Mouse (Mus musculus): ENCODE results near the gene Mmp21. TPM values are rescaled to one million over a fixed set of nuclear protein-coding genes. Genes with fewer than 3 reads are reported as not detected.

The Mmp21 gene
- total RNA-seq, 2 experiments from 2014 or later: not detected

GRCm38 (mm10) chr7:133684701-133685100 is 4.8 kb upstream of the Mmp21 start:
- no peak overlapping the region for H3K27ac ChIP-seq
- no peak for TF ChIP-seq CTCF (IDR thresholded peaks at IDR 0.05)
- intact Hi-C loops (cut with DNase I): no loop called here
- no peak for DNase-seq
- no peak overlapping the region for H3K4me3 ChIP-seq

- no peak overlapping the region for H3K27ac ChIP-seq
- intact Hi-C loops (cut with DNase I): no loop called here
- H3K4me3 ChIP-seq: no peak overlapping the region
- no peak for DNase-seq
- TF ChIP-seq CTCF (IDR thresholded peaks at IDR 0.05): peak; percentile 45
Measured at GRCm38 (mm10) chr7:133684110-133684509, 4.2 kb upstream of the Mmp21 start.

DNA sequence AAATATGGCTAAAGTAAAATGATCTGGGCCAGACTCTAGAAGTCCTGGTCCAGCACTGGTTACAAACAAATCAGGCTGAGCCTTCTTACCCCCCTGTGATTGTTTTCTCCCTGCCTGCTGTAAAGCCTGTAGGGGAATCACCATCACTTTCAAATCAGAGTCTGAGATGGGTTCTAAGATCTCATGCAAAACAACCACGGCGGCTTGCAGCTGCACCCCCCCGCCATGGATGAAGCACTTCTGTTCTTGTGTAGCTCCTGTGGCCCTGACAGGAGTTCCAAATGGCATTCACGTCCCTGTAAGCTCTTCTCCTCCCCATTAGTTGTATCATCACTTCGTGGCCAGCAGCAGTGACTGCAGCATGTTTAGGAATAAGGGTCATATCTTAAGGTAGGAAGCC is 3.8 kb upstream of the Mmp21 start:
- intact Hi-C loops (cut with DNase I): no loop called here

GRCm38 (mm10) chr7:133679439-133679838 is 422 bp downstream of the Mmp21 start:
- DNase-seq: no peak
- intact Hi-C loops (cut with DNase I): no loop called here

More for the DNA sequence above, 3.8 kb upstream of the Mmp21 start:
- no peak for TF ChIP-seq CTCF (IDR thresholded peaks at IDR 0.05)
- H3K27ac ChIP-seq: no peak overlapping the region
- DNase-seq: no peak
- no peak overlapping the region for H3K4me3 ChIP-seq

DNA sequence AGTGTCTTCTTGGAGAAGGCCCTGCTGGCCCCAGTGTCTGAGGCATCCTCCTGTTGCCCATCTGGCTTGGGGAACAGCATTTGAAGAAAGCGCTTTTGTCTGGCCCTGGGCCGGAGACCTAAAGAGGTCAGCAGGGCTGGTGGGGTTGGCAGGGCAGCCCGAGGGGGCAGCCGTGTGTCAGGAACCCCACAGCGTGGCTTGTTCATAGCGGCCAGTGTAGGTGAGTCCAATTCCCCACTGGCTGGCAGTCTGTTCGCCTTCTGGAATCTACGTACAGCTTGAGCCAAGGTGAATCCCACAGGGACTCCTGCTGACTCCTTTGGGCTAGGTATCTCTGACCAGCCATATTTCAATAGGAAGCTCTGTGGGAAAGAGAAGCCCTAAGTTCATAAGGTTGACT is 1.1 kb downstream of the Mmp21 start:
- H3K4me3 ChIP-seq: no peak overlapping the region
- no peak for DNase-seq
- intact Hi-C loops (cut with DNase I): no loop called here
- no peak for TF ChIP-seq CTCF (IDR thresholded peaks at IDR 0.05)
- no peak overlapping the region for H3K27ac ChIP-seq

More at GRCm38 (mm10) chr7:133679439-133679838, 422 bp downstream of the Mmp21 start:
- TF ChIP-seq CTCF (IDR thresholded peaks at IDR 0.05): no peak
- no peak overlapping the region for H3K4me3 ChIP-seq
- no peak overlapping the region for H3K27ac ChIP-seq

GRCm38 (mm10) chr7:133676002-133676401 is 3.9 kb downstream of the Mmp21 start:
- Histone ChIP-seq H3K4me3 (no peak overlapping the region), H3K27ac (no peak overlapping the region)
- TF ChIP-seq CTCF (IDR thresholded peaks at IDR 0.05): no peak
- DNase-seq: no peak
- intact Hi-C loops (cut with DNase I): no loop called here

GRCm38 (mm10) chr7:133670846-133671245 is 9.0 kb downstream of the Mmp21 start:
- intact Hi-C loops (cut with DNase I): loop anchor here (2.0 kb wide), 1 partner anchor 112 kb away; the partner anchor contains the start of gene Dhx32
- Histone ChIP-seq H3K27ac (no peak overlapping the region), H3K4me3 (no peak overlapping the region)
- no peak for DNase-seq
- TF ChIP-seq CTCF (IDR thresholded peaks at IDR 0.05): no peak

DNA sequence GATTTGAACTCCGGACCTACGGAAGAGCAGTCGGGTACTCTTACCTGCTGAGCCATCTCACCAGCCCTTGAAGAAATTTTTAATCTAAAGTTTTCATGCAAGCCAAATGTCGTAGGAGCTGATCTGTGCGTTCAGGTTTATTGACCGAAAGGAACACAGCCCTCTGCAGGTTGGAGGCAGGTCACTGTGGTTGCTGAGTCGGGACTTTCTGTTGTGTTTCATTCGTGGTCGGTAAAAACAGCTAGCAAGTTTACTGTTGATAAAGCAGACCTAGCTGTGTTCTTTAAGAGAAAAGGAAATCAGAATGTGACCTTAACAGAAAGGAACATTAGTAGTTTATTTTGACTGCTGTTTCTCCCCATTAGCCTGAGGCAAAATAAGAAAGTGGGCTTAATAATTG is 9.9 kb downstream of the Mmp21 start:
- no peak for TF ChIP-seq CTCF (IDR thresholded peaks at IDR 0.05)
- no peak for DNase-seq
- intact Hi-C loops (cut with DNase I): loop anchor here (2.0 kb wide), 1 partner anchor 113 kb away; the partner anchor contains the start of gene Dhx32
- Histone ChIP-seq H3K4me3 (no peak overlapping the region), H3K27ac (no peak overlapping the region)

GRCm38 (mm10) chr7:133669071-133669470 is 10.8 kb downstream of the Mmp21 start:
- TF ChIP-seq CTCF (IDR thresholded peaks at IDR 0.05): peak; percentile 32
- Histone ChIP-seq H3K4me3 (no peak overlapping the region), H3K27ac (no peak overlapping the region)
- intact Hi-C loops (cut with DNase I): no loop called here
- no peak for DNase-seq

GRCm38 (mm10) chr7:133662467-133662866 is 17.4 kb downstream of the Mmp21 start:
- no peak for DNase-seq
- no peak for TF ChIP-seq CTCF (IDR thresholded peaks at IDR 0.05)

GRCm38 (mm10) chr7:133645716-133646115 is 34.1 kb downstream of the Mmp21 start:
- H3K27ac ChIP-seq: no peak overlapping the region
- DNase-seq: no peak
- H3K4me3 ChIP-seq: no peak overlapping the region
- intact Hi-C loops (cut with DNase I): no loop called here
- TF ChIP-seq CTCF (IDR thresholded peaks at IDR 0.05): no peak

More at GRCm38 (mm10) chr7:133662467-133662866, 17.4 kb downstream of the Mmp21 start:
- no peak overlapping the region for H3K27ac ChIP-seq
- no peak overlapping the region for H3K4me3 ChIP-seq
- intact Hi-C loops (cut with DNase I): no loop called here

DNA sequence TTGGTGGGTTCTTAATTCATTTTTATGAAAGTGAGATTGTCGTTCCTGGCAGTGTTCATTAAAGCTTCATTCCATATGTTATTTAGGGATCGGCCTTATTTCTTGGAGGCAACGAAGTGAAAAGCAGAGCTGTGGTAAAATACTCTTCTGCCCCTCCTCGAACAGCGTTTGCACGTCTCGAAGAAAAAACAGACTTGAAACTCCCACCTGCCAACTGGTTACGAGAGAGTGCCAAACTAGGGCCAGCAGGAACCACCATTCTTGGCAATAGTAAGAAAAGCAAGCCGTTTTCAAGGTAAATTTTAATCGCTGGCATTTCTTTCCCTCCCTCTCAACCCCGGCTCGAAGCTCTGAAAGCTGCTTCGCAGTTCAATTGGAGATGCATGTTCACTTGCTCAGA is 41.0 kb downstream of the Mmp21 start:
- H3K27ac ChIP-seq: no peak overlapping the region; the same call in 1 of the 2 replicates
- H3K4me3 ChIP-seq: peak overlapping the region; percentile 90
- intact Hi-C loops (cut with DNase I): loop anchor here (5.0 to 10.0 kb wide), 4 partner anchors 68 to 594 kb away; partner anchors contain the start of genes Bccip, Ctbp2 and Fgfr2
- TF ChIP-seq CTCF (IDR thresholded peaks at IDR 0.05): no peak
- no peak for DNase-seq

DNA sequence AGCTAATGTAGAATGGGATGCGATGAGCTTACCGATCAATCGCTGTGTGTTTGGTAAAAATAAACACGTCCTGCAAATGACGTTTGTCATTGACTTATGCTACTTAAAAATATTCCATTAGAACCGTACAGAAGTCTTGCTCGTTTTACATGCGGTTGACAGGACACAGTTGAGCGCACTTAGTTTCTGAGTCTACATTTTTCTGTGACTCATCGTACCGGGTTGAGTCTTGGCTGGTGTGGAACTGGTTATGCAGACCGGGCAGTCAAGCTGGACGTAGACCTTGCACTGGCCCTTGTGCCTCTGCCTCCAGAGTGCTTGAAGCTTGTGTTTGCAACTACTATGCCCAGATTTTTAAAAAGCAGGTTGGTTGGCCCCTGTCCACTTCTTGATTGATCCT is 41.6 kb downstream of the Mmp21 start:
- intact Hi-C loops (cut with DNase I): loop anchor here (5.0 to 10.0 kb wide), 4 partner anchors 69 to 594 kb away; partner anchors contain the start of genes Bccip, Ctbp2 and Fgfr2
- peak overlapping the region; percentile 97 for H3K27ac ChIP-seq
- TF ChIP-seq CTCF (IDR thresholded peaks at IDR 0.05): no peak
- DNase-seq: no peak
- peak overlapping the region; percentile 90 for H3K4me3 ChIP-seq

Data from gastrocnemius, adult 2 months (tissue).